Mouse (Mus musculus) embryonic fibroblast, embryonic 13.5 days (primary cell): ENCODE results near the gene Pprc1.

Experiments used
- CTCF ChIP-seq: IDR thresholded peaks from 2 replicates; pipeline ENCODE4 v1.5.1; 2011; ENCODE audit warnings: mild to moderate bottlenecking, control low read depth, low read length, moderate library complexity, borderline replicate concordance; ENCODE audit not compliant: insufficient read depth
- POLR2A ChIP-seq: IDR thresholded peaks from 2 replicates; pipeline ENCODE4 v1.6.1; 2011; ENCODE audit warnings: low read depth, mild to moderate bottlenecking, control low read depth, low read length, moderate library complexity

DNA sequence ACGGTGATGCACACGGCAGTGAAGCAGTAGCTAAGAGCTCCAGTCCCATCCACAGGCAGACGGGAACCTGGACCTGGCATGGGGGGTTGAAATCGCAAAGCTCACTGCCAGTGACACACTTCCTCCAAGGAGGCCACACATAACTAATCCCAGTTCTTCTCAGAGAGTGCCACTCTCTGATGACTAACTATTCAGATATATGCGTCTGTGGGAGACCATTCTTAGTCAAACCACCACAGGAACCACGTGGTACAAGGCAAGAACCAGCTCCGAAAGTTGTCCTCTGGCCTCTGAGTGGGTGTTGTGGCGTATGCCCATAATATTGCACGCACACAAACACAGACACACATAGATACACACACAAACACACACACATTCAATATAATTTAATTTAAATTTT, 42.4 kb upstream of the Pprc1 start:
- TF ChIP-seq POLR2A = no peak
- TF ChIP-seq CTCF = no peak
